Mouse (Mus musculus) forebrain, embryonic 12.5 days (tissue): ENCODE results near the gene Pnrc2. TPM values are rescaled to one million over a fixed set of nuclear protein-coding genes. Genes with fewer than 3 reads are reported as not detected.
A peak's percentile ranks its signal among the peaks of the same experiment; 100 is the strongest.

Experiments used
- ATAC-seq: fragments of 200-750 bp; cut with Nextera tagmentation; 2 replicates; pipeline ENCODE4 v1.8.0; 2017; ENCODE audit warnings: moderate TSS enrichment; ENCODE audit not compliant: low FRiP score
- H3K27ac ChIP-seq: fragments of 300-500 bp; sonication (generic); 2 replicates; pipeline ENCODE4 v1.5.1; 2016; ENCODE audit warnings: mild to moderate bottlenecking
- H3K27me3 ChIP-seq: fragments of 300-500 bp; sonication (generic); 2 replicates; pipeline ENCODE4 v1.6.1; 2016; ENCODE audit warnings: mild to moderate bottlenecking
- H3K36me3 ChIP-seq: fragments of 300-500 bp; sonication (generic); replicated peaks from 2 replicates; pipeline ENCODE4 v1.6.1; 2016; ENCODE audit warnings: mild to moderate bottlenecking
- H3K4me1 ChIP-seq: fragments of 300-500 bp; sonication (generic); 2 replicates; pipeline ENCODE4 v1.6.1; 2016
- H3K4me2 ChIP-seq: fragments of 300-500 bp; sonication (generic); 2 replicates; pipeline ENCODE4 v1.6.1; 2016; ENCODE audit warnings: mild to moderate bottlenecking, moderate library complexity
- H3K4me3 ChIP-seq: fragments of 300-500 bp; sonication (generic); replicated peaks from 2 replicates; pipeline ENCODE4 v1.5.1; 2016; ENCODE audit warnings: mild to moderate bottlenecking
- H3K9ac ChIP-seq: fragments of 300-500 bp; sonication (generic); 2 replicates; pipeline ENCODE4 v1.6.1; 2016; ENCODE audit warnings: mild to moderate bottlenecking
- H3K9me3 ChIP-seq: fragments of 300-500 bp; sonication (generic); 2 replicates; pipeline ENCODE4 v1.6.1; 2016
- WGBS: fragments of 180-500 bp; shearing (Covaris S2); methylation state at CpG from one replicate; pipeline ENCODE4 v1.1.7; 2016; 5-methylcytosine and 5-hydroxymethylcytosine counted together
- polyA plus RNA-seq: library from polyadenylated mRNA; unstranded; fragments of >200 nt; fragmentation: Nextera tagmentation; extraction: Ambion mirVana; gene quantifications from 2 replicates; pipeline ENCODE4 v1.2.1, GENCODE M21; 2016

Gene Pnrc2
- polyA plus RNA-seq, 1 experiment from 2014 or later, result 196 TPM

DNA sequence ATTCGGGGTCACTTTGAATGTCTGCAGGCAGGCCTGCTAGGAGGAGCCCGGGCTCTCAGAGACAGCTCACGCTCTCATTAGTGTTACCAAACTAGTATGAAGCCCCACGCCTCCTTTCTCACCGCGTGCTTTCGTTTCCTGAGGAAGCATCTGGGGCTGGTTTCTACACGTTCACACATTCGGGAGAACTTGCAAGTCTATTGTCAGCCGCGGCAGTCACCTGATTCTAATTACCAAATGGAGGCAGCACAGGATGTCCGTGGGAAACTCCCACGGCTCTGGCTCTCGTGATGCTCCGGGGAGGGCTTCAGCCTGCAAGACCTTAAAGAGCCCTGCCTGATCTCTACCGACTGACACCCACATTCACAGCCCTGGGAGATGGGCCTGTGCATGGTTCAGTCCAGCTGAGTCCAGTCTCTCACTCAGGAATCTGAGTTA is 3.0 kb upstream of the Pnrc2 start:
- H3K27me3 ChIP-seq, result no peaks in the 10 kb centered on the region
- peak overlapping the region; percentile 12; the same call in 1 of the 2 replicates for H3K9ac ChIP-seq
- H3K4me3 ChIP-seq, result 0 out of 2 replicates have a peak overlapping the region, but pooled peaks have one; percentile 6
- peaks cover 42% of the 10 kb centered on the region for H3K4me1 ChIP-seq
- H3K9me3 ChIP-seq, result no peaks in the 10 kb centered on the region
- peak overlapping the region; percentile 46 for H3K4me2 ChIP-seq
- 1% methylated on average over 16 of the region's 16 CpGs for WGBS
- ATAC-seq, result no peak
- H3K36me3 ChIP-seq, result peaks cover 9% of the 10 kb centered on the region
- H3K27ac ChIP-seq, result peak overlapping the region; percentile 47; the same call in 1 of the 2 replicates

- Histone ChIP-seq H3K27ac (peak overlapping the region; percentile 47; the same call in 1 of the 2 replicates), H3K27me3 (no peaks in the 10 kb centered on the region)
Measured at GRCm38 (mm10) chr4:135875991-135876582, 2.4 kb upstream of the Pnrc2 start.

DNA sequence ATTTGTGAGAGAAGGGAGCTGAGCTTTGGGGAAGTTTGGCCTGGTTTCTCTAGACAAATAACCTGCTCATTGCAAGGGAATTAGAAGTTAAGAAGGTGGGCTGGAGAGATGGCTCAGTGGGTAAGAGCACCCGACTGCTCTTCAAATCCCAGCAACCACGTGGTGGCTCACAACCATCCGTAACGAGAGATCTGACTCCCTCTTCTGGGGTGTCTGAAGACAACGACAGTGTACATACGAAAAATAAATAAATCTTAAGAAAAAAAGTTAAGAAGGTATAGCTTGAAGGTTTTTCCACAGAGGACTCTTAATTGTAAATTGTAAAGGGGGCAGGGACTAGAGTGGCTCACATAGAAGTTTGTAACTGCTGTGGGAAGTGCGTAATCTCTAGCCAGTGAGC is 1.9 kb upstream of the Pnrc2 start:
- H3K4me3 ChIP-seq, result no peak overlapping the region
- 29% methylated on average over 7 of the region's 7 CpGs for WGBS
- no peak overlapping the region for H3K4me2 ChIP-seq
- peaks cover 13% of the 10 kb centered on the region for H3K36me3 ChIP-seq
- H3K4me1 ChIP-seq, result peaks cover 50% of the 10 kb centered on the region
- H3K27ac ChIP-seq, result 0 out of 2 replicates have a peak overlapping the region, but pooled peaks have one; percentile 47
- no peak for ATAC-seq
- no peaks in the 10 kb centered on the region for H3K9me3 ChIP-seq
- no peaks in the 10 kb centered on the region for H3K27me3 ChIP-seq
- 0 out of 2 replicates have a peak overlapping the region, but pooled peaks have one; percentile 1 for H3K9ac ChIP-seq

More at GRCm38 (mm10) chr4:135875991-135876582, 2.4 kb upstream of the Pnrc2 start:
- H3K4me2 ChIP-seq, result peak overlapping the region; percentile 46
- no peak for ATAC-seq
- H3K36me3 ChIP-seq, result peaks cover 12% of the 10 kb centered on the region
- H3K4me3 ChIP-seq, result 0 out of 2 replicates have a peak overlapping the region, but pooled peaks have one; percentile 6
- WGBS, result 7% methylated on average over 9 of the region's 9 CpGs
- peaks cover 45% of the 10 kb centered on the region for H3K4me1 ChIP-seq
- no peaks in the 10 kb centered on the region for H3K9me3 ChIP-seq
- 0 out of 2 replicates have a peak overlapping the region, but pooled peaks have one; percentile 12 for H3K9ac ChIP-seq

GRCm38 (mm10) chr4:135874564-135875535 is 1.2 kb upstream of the Pnrc2 start:
- Histone ChIP-seq H3K4me3 (no peak overlapping the region), H3K36me3 (peaks cover 15% of the 10 kb centered on the region), H3K4me1 (peaks cover 52% of the 10 kb centered on the region), H3K4me2 (peak overlapping the region; percentile 88), H3K9me3 (no peaks in the 10 kb centered on the region), H3K27ac (peak overlapping the region; percentile 98), H3K27me3 (no peaks in the 10 kb centered on the region), H3K9ac (peak overlapping the region; percentile 70)
- ATAC-seq, result no peak
- WGBS, result 78% methylated on average over 10 of the region's 10 CpGs

- Histone ChIP-seq H3K36me3 (peaks cover 24% of the 10 kb centered on the region), H3K4me3 (peak overlapping the region; percentile 75), H3K4me2 (peak overlapping the region; percentile 88), H3K27me3 (no peaks in the 10 kb centered on the region), H3K4me1 (peaks cover 60% of the 10 kb centered on the region), H3K9me3 (no peaks in the 10 kb centered on the region), H3K27ac (peak overlapping the region; percentile 98), H3K9ac (peak overlapping the region; percentile 93)
- no peak for ATAC-seq
- WGBS, result 11% methylated on average over 17 of the region's 17 CpGs
Measured at GRCm38 (mm10) chr4:135872589-135873391, 860 bp downstream of the Pnrc2 start.

GRCm38 (mm10) chr4:135872015-135872414 is 1.6 kb downstream of the Pnrc2 start:
- H3K4me1 ChIP-seq, result peaks cover 58% of the 10 kb centered on the region
- no peaks in the 10 kb centered on the region for H3K9me3 ChIP-seq
- peaks cover 24% of the 10 kb centered on the region for H3K36me3 ChIP-seq
- H3K27ac ChIP-seq, result 0 out of 2 replicates have a peak overlapping the region, but pooled peaks have one; percentile 46
- WGBS, result 60% methylated on average over 3 of the region's 3 CpGs
- H3K27me3 ChIP-seq, result no peaks in the 10 kb centered on the region
- H3K4me2 ChIP-seq, result peak overlapping the region; percentile 88
- peak overlapping the region; percentile 75 for H3K4me3 ChIP-seq
- H3K9ac ChIP-seq, result peak overlapping the region; percentile 93
- no peak for ATAC-seq

DNA sequence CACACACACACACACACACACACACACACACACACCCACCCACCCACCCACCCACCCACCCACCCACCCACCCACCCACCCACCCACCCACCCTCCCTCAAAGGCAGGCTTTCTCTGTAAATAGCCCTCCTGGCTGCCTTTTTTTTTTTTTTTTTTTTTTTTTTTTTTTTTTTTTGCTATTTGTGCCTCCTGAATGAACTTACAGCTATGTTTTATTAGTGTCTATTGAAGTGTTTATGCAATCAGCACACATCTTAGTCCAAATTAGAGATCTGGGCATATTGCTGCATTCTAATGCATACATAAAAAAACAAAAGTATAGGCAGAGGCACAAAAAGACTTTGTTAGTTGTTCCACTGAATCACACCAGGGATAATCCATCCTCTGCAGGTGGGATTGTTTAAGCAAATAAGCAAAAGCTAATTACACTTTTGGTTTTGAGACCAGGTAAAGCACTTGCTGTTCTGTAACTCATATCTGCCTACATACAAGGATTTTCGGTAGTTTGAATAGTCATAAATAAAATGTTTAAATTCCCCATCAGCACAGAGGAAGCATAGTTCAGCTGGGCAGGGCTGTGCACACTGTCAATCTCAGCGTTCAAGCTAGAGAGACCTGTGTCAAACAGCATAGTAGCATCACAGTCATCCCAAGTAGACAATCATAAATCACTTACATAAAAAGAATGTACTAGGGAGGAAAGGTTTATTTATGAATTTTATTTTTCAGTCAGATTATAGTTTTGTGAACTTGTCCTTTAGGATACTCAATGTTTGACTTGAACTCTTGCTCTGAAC is 3.2 kb downstream of the Pnrc2 start:
- H3K9ac ChIP-seq, result peak overlapping the region; percentile 40; the same call in 1 of the 2 replicates
- H3K9me3 ChIP-seq, result no peaks in the 10 kb centered on the region
- no peak for ATAC-seq
- H3K4me1 ChIP-seq, result peaks cover 43% of the 10 kb centered on the region
- H3K4me2 ChIP-seq, result peak overlapping the region; percentile 31
- 0 out of 2 replicates have a peak overlapping the region, but pooled peaks have one; percentile 14 for H3K4me3 ChIP-seq
- H3K27ac ChIP-seq, result 0 out of 2 replicates have a peak overlapping the region, but pooled peaks have one; percentile 46
- H3K36me3 ChIP-seq, result peaks cover 30% of the 10 kb centered on the region
- WGBS, result 43% methylated on average over 2 of the region's 2 CpGs
- no peaks in the 10 kb centered on the region for H3K27me3 ChIP-seq

- no peak overlapping the region for H3K9ac ChIP-seq
- H3K9me3 ChIP-seq, result no peaks in the 10 kb centered on the region
- H3K27me3 ChIP-seq, result no peaks in the 10 kb centered on the region
- H3K27ac ChIP-seq, result 0 out of 2 replicates have a peak overlapping the region, but pooled peaks have one; percentile 19
- H3K4me2 ChIP-seq, result no peak overlapping the region
- no peak for ATAC-seq
- peaks cover 29% of the 10 kb centered on the region for H3K4me1 ChIP-seq
- 79% methylated on average over 2 of the region's 2 CpGs for WGBS
- peaks cover 30% of the 10 kb centered on the region for H3K36me3 ChIP-seq
- H3K4me3 ChIP-seq, result no peak overlapping the region
Measured at GRCm38 (mm10) chr4:135868996-135869395, 4.7 kb downstream of the Pnrc2 start.

DNA sequence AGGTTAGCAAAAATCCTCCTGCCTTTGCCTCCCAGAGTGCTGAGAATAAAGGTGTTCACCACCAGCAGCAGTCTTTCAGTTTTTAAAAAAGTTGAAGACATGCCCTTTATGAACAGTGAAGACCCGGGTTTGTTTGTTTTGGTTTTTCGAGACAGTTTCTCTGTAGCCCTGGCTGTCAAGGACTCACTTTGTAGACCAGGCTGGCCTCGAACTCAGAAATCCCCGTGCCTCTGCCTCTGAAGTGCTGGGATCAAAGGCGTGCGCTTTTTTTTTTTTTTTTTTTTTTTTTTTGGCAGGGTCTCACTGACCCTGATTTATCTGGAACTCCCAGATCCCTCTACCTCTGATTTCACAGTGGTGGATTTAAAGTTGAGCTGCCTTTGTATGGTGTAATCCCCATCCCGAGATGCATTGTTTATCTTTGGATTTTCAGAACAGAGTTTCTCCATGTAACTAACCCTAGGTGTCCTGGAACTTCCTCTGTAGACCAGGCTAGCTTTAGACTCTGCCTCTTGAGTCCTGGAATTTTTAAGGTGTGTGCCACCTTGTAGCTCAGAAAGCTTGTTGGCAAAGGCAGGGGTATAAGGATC is 16.0 kb downstream of the Pnrc2 start:
- peak overlapping the region; percentile 97 for H3K9ac ChIP-seq
- H3K27me3 ChIP-seq, result no peaks in the 10 kb centered on the region
- peaks cover 3% of the 10 kb centered on the region; the same call in 1 of the 2 replicates for H3K36me3 ChIP-seq
- ATAC-seq, result no peak
- WGBS, result 7% methylated on average over 7 of the region's 7 CpGs
- H3K4me2 ChIP-seq, result peak overlapping the region; percentile 81
- H3K27ac ChIP-seq, result no peak overlapping the region
- peak overlapping the region; percentile 94 for H3K4me3 ChIP-seq
- H3K4me1 ChIP-seq, result peaks cover 49% of the 10 kb centered on the region
- H3K9me3 ChIP-seq, result no peaks in the 10 kb centered on the region

DNA sequence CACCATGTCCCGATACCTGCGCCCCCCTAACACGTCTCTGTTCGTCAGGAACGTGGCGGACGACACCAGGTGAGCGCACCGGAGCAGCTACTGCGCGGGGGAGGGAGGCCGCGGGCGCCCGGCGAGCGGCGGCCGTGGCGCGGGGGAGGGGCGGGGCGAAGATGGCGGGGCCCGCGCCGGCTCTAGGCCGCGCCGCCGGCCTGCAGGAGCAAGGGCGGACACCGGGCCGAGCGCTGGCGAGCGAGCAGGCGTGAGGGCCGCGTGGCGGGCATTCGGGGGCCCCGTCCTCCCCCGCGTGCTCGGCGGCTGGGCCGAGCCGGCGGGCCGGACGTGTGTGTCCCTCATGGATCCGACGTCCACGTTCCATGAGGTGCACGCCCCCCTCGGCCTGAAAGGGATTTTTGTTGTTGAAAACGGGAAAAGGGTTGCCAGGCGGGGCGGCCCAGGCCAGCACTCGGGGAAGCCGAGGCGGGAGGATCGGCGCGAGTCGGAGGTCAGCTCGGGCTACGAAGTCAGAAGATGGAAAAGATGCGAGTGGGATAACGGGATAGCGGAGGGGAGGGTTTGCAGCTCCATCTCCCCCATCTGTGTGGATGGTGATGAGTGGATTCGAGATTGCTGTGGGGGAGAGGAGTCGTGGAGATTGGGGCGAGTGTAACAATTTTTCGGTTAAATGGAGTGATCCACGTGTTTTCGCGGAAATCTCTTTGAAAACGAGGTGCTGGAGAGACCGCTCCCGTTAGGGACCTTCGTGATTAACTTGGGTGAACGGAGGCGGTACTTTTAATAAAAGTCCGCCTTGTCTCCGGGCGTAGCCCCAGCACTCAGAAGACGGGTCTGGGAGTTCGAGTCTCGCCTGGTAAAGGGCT is 17.2 kb downstream of the Pnrc2 start:
- H3K4me2 ChIP-seq, result peak overlapping the region; percentile 81
- ATAC-seq, result peak; percentile 74
- H3K9ac ChIP-seq, result peak overlapping the region; percentile 97
- H3K4me1 ChIP-seq, result peaks cover 49% of the 10 kb centered on the region
- WGBS, result under 1% methylated on average over 81 of the region's 91 CpGs
- peak overlapping the region; percentile 99 for H3K27ac ChIP-seq
- no peaks in the 10 kb centered on the region for H3K36me3 ChIP-seq
- no peaks in the 10 kb centered on the region for H3K27me3 ChIP-seq
- H3K4me3 ChIP-seq, result peak overlapping the region; percentile 94
- no peaks in the 10 kb centered on the region for H3K9me3 ChIP-seq
